Mouse (Mus musculus) spleen, adult 12 weeks (tissue): ENCODE measurements around the gene Zdhhc12.
"Not testable (repeated sequence)": the region's sequence is repeated elsewhere in the genome, so short reads cannot be mapped to it uniquely, and the experiment has no call there.

Experiments used
- DNase-seq: peaks from one replicate; pipeline ENCODE4 v3.0.0; 2022; ENCODE audit warnings: low spot score

Zdhhc12 gene

GRCm38 (mm10) chr2:30093471-30094207, at the start of gene Zdhhc12:
Gene Zdhhc12, minus strand, starts transcription at chr2:30093648.
- peak; percentile 93 for DNase-seq

GRCm38 (mm10) chr2:30140021-30140420, 46.6 kb upstream of the Zdhhc12 start:
- not testable (repeated sequence) for DNase-seq

- no peak for DNase-seq
Measured at GRCm38 (mm10) chr2:30136458-30136857, 43.0 kb upstream of the Zdhhc12 start.

GRCm38 (mm10) chr2:30134928-30135620, 41.6 kb upstream of the Zdhhc12 start:
- no peak for DNase-seq

GRCm38 (mm10) chr2:30134378-30134711, 40.9 kb upstream of the Zdhhc12 start:
- no peak for DNase-seq

GRCm38 (mm10) chr2:30133613-30134377, 40.3 kb upstream of the Zdhhc12 start, which contains the start of gene Tbc1d13:
Gene Tbc1d13, plus strand, starts transcription at chr2:30133746.
- peak; percentile 99 for DNase-seq

GRCm38 (mm10) chr2:30132801-30133612, 39.6 kb upstream of the Zdhhc12 start:
- DNase-seq = no peak

- DNase-seq = not testable (repeated sequence)
Measured at GRCm38 (mm10) chr2:30131240-30131639, 37.8 kb upstream of the Zdhhc12 start.

- no peak for DNase-seq
Measured at GRCm38 (mm10) chr2:30130156-30130555, 36.7 kb upstream of the Zdhhc12 start.

- DNase-seq = no peak
Measured at GRCm38 (mm10) chr2:30128789-30129188, 35.3 kb upstream of the Zdhhc12 start.

- DNase-seq = peak; percentile 87
Measured at GRCm38 (mm10) chr2:30124472-30125274, 31.2 kb upstream of the Zdhhc12 start, which contains the start of gene Zer1. Gene Zer1, minus strand, starts transcription at chr2:30124585.

- no peak for DNase-seq
Measured at GRCm38 (mm10) chr2:30123729-30124471, 30.5 kb upstream of the Zdhhc12 start.

- DNase-seq = no peak
Measured at GRCm38 (mm10) chr2:30122766-30123165, 29.3 kb upstream of the Zdhhc12 start.

- no peak for DNase-seq
Measured at GRCm38 (mm10) chr2:30120269-30120668, 26.8 kb upstream of the Zdhhc12 start.

GRCm38 (mm10) chr2:30119641-30120051, 26.2 kb upstream of the Zdhhc12 start:
- DNase-seq = no peak

GRCm38 (mm10) chr2:30112564-30112963, 19.1 kb upstream of the Zdhhc12 start:
- no peak for DNase-seq

- DNase-seq = no peak
Measured at GRCm38 (mm10) chr2:30111500-30111899, 18.1 kb upstream of the Zdhhc12 start.

- no peak for DNase-seq
Measured at GRCm38 (mm10) chr2:30108260-30108659, 14.8 kb upstream of the Zdhhc12 start.

- no peak for DNase-seq
Measured at GRCm38 (mm10) chr2:30107646-30108045, 14.2 kb upstream of the Zdhhc12 start.

GRCm38 (mm10) chr2:30106364-30106763, 12.9 kb upstream of the Zdhhc12 start:
- DNase-seq = no peak
